Mouse (Mus musculus): Measurements from ENCODE around the gene Cfap100. TPM values are rescaled to one million over a fixed set of nuclear protein-coding genes. Genes with fewer than 3 reads are reported as not detected.
A peak's percentile ranks its signal among the peaks of the same experiment; 100 is the strongest.

Cfap100 gene
- polyA plus RNA-seq, 1 experiment from 2014 or later = 0.59 TPM

DNA sequence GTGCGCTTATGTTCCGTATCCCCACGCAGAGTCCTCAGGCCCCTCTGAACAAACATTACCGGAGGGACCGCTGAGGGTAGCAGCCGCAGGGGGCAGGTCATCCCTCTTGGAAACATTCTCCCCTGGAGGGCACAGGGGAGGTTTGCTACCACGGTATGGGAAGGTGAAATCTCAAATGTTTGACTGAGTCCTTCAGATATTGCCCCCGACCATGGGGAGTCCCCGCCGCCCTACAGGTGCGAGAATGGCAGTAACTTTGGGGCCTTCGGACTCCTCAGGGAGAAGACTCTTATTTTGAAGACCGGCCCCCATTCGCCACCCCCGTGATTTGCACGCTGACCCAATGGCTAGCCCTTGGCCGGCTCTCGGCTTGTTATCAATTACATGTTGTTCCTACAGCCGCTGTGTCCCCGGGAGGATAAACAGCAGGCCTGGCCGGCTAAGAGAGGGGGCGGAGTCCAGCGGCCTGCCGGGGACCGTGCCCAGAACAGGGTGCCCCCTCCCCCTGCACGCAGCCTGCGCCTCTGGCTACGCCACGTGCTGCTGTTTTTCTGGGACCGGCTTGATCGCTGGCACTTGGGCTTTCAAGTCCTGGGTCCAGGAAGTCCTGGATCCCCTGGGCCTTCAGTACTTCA lies 34.7 kb upstream of the Cfap100 start:
- DNase-seq (ENCODE audit: low spot score) = peak; percentile 74
- under 1% methylated on average over 31 of the region's 31 CpGs for WGBS
- peak; percentile 80 for ATAC-seq (replicated peaks; ENCODE audit: insufficient number of reproducible peaks, low FRiP score, low TSS enrichment, low read depth)
- H3K4me1 ChIP-seq (ENCODE audit: control insufficient read depth, insufficient read depth, low read length) = no peaks in the 10 kb centered on the region
- peak overlapping the region; percentile 61 for H3K4me3 ChIP-seq (ENCODE audit: low read depth, low read length)
- H3K27me3 ChIP-seq (ENCODE audit: control insufficient read depth, insufficient read depth, low read length) = peaks cover 2% of the 10 kb centered on the region
- no peaks in the 10 kb centered on the region for H3K36me3 ChIP-seq (replicated peaks; ENCODE audit: control insufficient read depth, insufficient read depth, low read depth, low read length)
- no peak overlapping the region for H3K27ac ChIP-seq (replicated peaks; ENCODE audit: low read depth, low read length)
- H3K9me3 ChIP-seq (replicated peaks; ENCODE audit: control insufficient read depth, low read length) = no peaks in the 10 kb centered on the region
- peak overlapping the region; percentile 100 for H3K4me2 ChIP-seq (ENCODE audit: low read depth, low read length)
- peak overlapping the region; percentile 65 for H3K9ac ChIP-seq (replicated peaks; ENCODE audit: low read length)

DNA sequence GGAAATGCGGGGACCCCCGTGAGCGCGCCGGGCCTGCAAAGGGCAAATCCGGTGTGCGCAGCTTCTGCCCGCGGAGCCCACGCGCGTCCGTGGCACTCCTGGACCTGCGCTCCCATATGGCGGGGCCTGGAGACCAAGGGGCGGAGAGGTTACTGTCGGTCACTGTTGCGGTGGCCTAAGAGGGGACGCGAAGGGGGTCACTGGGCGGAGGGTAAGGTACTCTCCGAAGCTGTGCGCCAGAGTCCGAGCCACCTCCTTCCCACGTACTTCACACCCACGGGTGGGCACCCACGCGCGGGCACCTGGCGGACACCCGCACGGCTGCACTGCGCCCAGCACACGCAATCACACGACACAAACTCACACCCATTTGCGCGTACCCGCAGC lies 34.2 kb upstream of the Cfap100 start:
- H3K4me3 ChIP-seq (ENCODE audit: low read depth, low read length) = peak overlapping the region; percentile 61
- H3K36me3 ChIP-seq (replicated peaks; ENCODE audit: control insufficient read depth, insufficient read depth, low read depth, low read length) = no peaks in the 10 kb centered on the region
- H3K27ac ChIP-seq (replicated peaks; ENCODE audit: low read depth, low read length) = no peak overlapping the region
- ATAC-seq (replicated peaks; ENCODE audit: insufficient number of reproducible peaks, low FRiP score, low TSS enrichment, low read depth) (peak; percentile 31; the same call in 1 of the 2 replicates), DNase-seq (ENCODE audit: low spot score) (no peak)
- H3K27me3 ChIP-seq (ENCODE audit: control insufficient read depth, insufficient read depth, low read length) = peaks cover 2% of the 10 kb centered on the region
- no peaks in the 10 kb centered on the region for H3K4me1 ChIP-seq (ENCODE audit: control insufficient read depth, insufficient read depth, low read length)
- H3K9ac ChIP-seq (replicated peaks; ENCODE audit: low read length) = peak overlapping the region; percentile 65
- 0% methylated on average over 38 of the region's 38 CpGs for WGBS
- H3K4me2 ChIP-seq (ENCODE audit: low read depth, low read length) = peak overlapping the region; percentile 100
- no peaks in the 10 kb centered on the region for H3K9me3 ChIP-seq (replicated peaks; ENCODE audit: control insufficient read depth, low read length)

DNA sequence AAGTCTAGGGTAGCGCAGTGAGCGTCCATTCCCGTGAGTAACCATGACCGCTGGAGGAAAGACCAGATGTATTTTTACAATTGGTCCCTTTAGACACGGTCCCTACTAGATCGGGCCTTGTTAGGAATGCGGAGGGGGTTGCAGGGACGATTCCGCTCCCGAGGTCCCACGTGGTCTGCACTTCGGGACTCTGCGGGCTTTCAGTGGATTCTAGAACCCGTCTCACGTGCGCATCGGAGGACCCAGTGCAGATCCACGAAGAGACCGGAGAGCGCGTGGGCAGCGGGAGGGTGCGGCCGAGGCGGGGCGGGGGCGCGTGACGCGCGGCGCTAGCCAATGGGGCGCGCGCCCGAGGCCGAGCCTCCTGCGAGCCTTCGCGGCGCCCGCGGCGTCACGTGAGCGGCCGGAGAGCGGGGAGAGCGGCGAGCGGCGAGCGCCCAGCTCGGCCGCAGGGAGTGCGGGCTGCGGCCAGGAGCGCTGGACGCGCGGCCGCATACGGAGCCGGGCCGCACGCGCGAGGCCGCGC lies 33.6 kb upstream of the Cfap100 start, which contains the start of gene Klf15:
Klf15 (plus strand) TSS at position 396 of the 526 bp plus-strand sequence.
- H3K9me3 ChIP-seq (replicated peaks; ENCODE audit: control insufficient read depth, low read length) = no peaks in the 10 kb centered on the region
- H3K9ac ChIP-seq (replicated peaks; ENCODE audit: low read length) = peak within 1 kb of the TSS; percentile 65
- peak within 1 kb of the TSS; percentile 61 for H3K4me3 ChIP-seq (ENCODE audit: low read depth, low read length)
- DNase-seq (ENCODE audit: low spot score) (peak; percentile 81), ATAC-seq (replicated peaks; ENCODE audit: insufficient number of reproducible peaks, low FRiP score, low TSS enrichment, low read depth) (peak; percentile 30)
- H3K4me2 ChIP-seq (ENCODE audit: low read depth, low read length) = peak within 1 kb of the TSS; percentile 100
- H3K27me3 ChIP-seq (ENCODE audit: control insufficient read depth, insufficient read depth, low read length) = peaks cover 2% of the 10 kb centered on the region
- no peaks in the 10 kb centered on the region for H3K4me1 ChIP-seq (ENCODE audit: control insufficient read depth, insufficient read depth, low read length)
- no peak within 1 kb of the TSS for H3K27ac ChIP-seq (replicated peaks; ENCODE audit: low read depth, low read length)
- no peaks in the 10 kb centered on the region for H3K36me3 ChIP-seq (replicated peaks; ENCODE audit: control insufficient read depth, insufficient read depth, low read depth, low read length)
- under 1% methylated on average over 70 of the region's 70 CpGs for WGBS

DNA sequence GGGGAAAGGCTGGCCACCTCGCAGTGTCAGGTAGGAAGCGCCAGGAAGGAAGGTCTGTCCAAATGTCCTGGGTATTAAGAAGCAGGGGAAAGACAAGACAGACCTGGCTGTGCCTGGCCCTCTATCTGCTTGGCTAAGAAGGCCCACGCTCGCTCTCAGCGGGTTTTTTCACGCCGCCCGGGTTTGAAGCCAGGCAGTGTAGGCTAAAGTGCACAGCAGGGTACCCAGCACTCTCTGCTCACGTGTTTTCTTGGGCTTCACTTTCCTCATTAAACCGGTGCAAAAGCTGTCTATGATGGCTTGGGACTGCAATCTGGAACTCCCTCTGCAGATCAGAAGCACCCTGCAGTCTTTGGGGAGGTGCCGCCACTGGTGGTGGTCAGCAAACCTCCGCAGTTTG lies 33.2 kb upstream of the Cfap100 start:
- Histone ChIP-seq H3K9me3 (replicated peaks; ENCODE audit: control insufficient read depth, low read length) (no peaks in the 10 kb centered on the region), H3K36me3 (replicated peaks; ENCODE audit: control insufficient read depth, insufficient read depth, low read depth, low read length) (no peaks in the 10 kb centered on the region), H3K9ac (replicated peaks; ENCODE audit: low read length) (no peak overlapping the region), H3K4me1 (ENCODE audit: control insufficient read depth, insufficient read depth, low read length) (no peaks in the 10 kb centered on the region), H3K27ac (replicated peaks; ENCODE audit: low read depth, low read length) (no peak overlapping the region), H3K4me3 (ENCODE audit: low read depth, low read length) (peak overlapping the region; percentile 61), H3K4me2 (ENCODE audit: low read depth, low read length) (peak overlapping the region; percentile 100), H3K27me3 (ENCODE audit: control insufficient read depth, insufficient read depth, low read length) (peaks cover 2% of the 10 kb centered on the region)
- ATAC-seq (replicated peaks; ENCODE audit: insufficient number of reproducible peaks, low FRiP score, low TSS enrichment, low read depth) = no peak
- WGBS = 7% methylated on average over 12 of the region's 12 CpGs
- DNase-seq (ENCODE audit: low spot score) = no peak

DNA sequence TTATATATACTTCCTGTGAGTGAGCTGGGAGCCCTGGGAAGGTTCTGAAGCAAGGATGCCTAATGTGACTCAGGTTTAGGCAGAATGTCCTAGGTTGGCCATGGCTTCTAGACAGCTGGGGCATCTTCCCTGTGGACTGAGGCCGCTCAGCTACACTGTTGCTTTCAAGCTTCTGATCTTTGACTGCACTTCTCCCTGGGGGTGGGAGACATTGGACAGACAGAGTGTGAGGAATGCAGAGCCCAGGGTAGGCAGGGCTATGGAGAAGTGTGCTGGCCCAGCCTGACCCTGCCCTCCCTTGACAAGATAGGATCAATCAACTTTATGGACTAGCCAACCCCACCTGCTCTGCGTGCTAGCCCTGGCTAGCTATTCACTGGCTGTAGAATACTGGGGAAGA lies 32.6 kb upstream of the Cfap100 start:
- H3K9ac ChIP-seq (replicated peaks; ENCODE audit: low read length) = no peak overlapping the region
- whole genome bisulfite sequencing = 65% methylated on average over 2 of the region's 2 CpGs
- no peaks in the 10 kb centered on the region for H3K9me3 ChIP-seq (replicated peaks; ENCODE audit: control insufficient read depth, low read length)
- no peaks in the 10 kb centered on the region for H3K36me3 ChIP-seq (replicated peaks; ENCODE audit: control insufficient read depth, insufficient read depth, low read depth, low read length)
- H3K4me1 ChIP-seq (ENCODE audit: control insufficient read depth, insufficient read depth, low read length) = no peaks in the 10 kb centered on the region
- DNase-seq (ENCODE audit: low spot score) = no peak
- H3K27ac ChIP-seq (replicated peaks; ENCODE audit: low read depth, low read length) = no peak overlapping the region
- H3K27me3 ChIP-seq (ENCODE audit: control insufficient read depth, insufficient read depth, low read length) = peaks cover 2% of the 10 kb centered on the region
- H3K4me3 ChIP-seq (ENCODE audit: low read depth, low read length) = no peak overlapping the region
- no peak for ATAC-seq (replicated peaks; ENCODE audit: insufficient number of reproducible peaks, low FRiP score, low TSS enrichment, low read depth)
- H3K4me2 ChIP-seq (ENCODE audit: low read depth, low read length) = no peak overlapping the region

DNA sequence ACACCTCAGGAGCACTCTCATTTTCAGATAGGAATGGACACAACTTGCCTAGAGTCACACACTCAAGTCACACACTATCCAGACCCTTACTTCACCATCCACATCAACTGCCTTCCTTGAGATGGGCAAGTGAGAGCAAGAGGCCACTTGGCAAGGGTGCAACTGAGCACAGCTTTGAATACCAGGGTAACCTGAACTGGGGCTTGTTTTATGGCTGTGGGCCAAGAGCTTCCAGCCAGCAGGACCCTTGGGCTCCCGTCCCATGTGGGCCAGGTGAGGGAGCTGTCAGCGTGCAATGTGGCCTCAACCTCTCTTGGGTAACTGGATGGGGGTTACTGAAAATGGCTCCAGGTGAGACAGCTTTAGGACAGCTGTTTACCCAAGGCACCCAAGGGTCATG lies 28.8 kb upstream of the Cfap100 start:
- WGBS = 83% methylated on average over 2 of the region's 2 CpGs

DNA sequence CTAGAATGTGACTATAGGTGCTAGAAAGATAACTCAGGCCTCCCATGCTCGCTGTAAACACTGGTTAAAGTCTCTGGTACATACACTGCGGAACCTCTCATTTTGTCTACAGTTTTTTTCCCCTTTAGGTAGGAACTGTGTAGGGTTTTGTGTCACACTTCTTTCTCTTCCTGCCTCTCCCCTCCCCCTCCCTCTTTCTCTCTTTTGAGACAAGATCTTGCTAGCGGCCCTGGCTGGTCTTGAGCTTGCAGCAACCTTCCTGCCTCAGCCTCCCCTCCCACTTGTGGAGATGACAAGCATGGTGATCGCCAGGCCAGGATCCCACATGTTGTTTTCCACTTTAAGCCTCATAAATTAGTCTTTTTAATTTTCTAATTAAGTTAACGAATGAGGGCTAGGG lies 25.2 kb upstream of the Cfap100 start:
- no peak overlapping the region for H3K27ac ChIP-seq (replicated peaks; ENCODE audit: low read depth, low read length)
- no peak overlapping the region for H3K4me3 ChIP-seq (ENCODE audit: low read depth, low read length)
- DNase-seq (ENCODE audit: low spot score) (no peak), ATAC-seq (replicated peaks; ENCODE audit: insufficient number of reproducible peaks, low FRiP score, low TSS enrichment, low read depth) (no peak)
- H3K27me3 ChIP-seq (ENCODE audit: control insufficient read depth, insufficient read depth, low read length) = no peaks in the 10 kb centered on the region
- H3K36me3 ChIP-seq (replicated peaks; ENCODE audit: control insufficient read depth, insufficient read depth, low read depth, low read length) = no peaks in the 10 kb centered on the region
- no peak overlapping the region for H3K9ac ChIP-seq (replicated peaks; ENCODE audit: low read length)
- 85% methylated on average over 5 of the region's 5 CpGs for WGBS
- H3K9me3 ChIP-seq (replicated peaks; ENCODE audit: control insufficient read depth, low read length) = no peaks in the 10 kb centered on the region
- H3K4me2 ChIP-seq (ENCODE audit: low read depth, low read length) = no peak overlapping the region
- H3K4me1 ChIP-seq (ENCODE audit: control insufficient read depth, insufficient read depth, low read length) = no peaks in the 10 kb centered on the region

More for the DNA sequence above, 28.8 kb upstream of the Cfap100 start:
- Histone ChIP-seq H3K36me3 (replicated peaks; ENCODE audit: control insufficient read depth, insufficient read depth, low read depth, low read length) (no peaks in the 10 kb centered on the region), H3K27me3 (ENCODE audit: control insufficient read depth, insufficient read depth, low read length) (peaks cover 2% of the 10 kb centered on the region), H3K9me3 (replicated peaks; ENCODE audit: control insufficient read depth, low read length) (no peaks in the 10 kb centered on the region), H3K4me1 (ENCODE audit: control insufficient read depth, insufficient read depth, low read length) (no peaks in the 10 kb centered on the region), H3K27ac (replicated peaks; ENCODE audit: low read depth, low read length) (no peak overlapping the region), H3K4me2 (ENCODE audit: low read depth, low read length) (no peak overlapping the region), H3K9ac (replicated peaks; ENCODE audit: low read length) (no peak overlapping the region), H3K4me3 (ENCODE audit: low read depth, low read length) (no peak overlapping the region)
- DNase-seq (ENCODE audit: low spot score) = no peak
- no peak for ATAC-seq (replicated peaks; ENCODE audit: insufficient number of reproducible peaks, low FRiP score, low TSS enrichment, low read depth)

DNA sequence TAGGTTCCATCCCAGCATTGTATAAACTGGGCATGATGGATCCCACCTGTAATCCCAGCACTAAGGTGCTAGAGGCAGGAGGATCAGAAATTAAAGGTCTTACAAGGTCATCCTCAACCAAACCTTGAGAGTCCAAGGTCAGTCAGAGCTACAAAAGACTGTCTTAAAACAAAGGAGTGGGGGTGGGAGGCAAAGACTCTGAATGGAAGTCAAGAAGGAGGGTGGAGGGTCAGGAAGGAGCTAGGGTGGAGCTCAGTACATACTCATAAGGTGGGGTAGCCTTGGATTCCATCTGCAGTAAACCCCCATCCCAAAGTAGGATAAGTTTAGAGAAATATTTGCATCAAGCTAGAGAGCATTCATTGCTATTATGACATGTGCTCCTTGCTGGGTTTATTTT lies 24.0 kb upstream of the Cfap100 start:
- no peak overlapping the region for H3K9ac ChIP-seq (replicated peaks; ENCODE audit: low read length)
- H3K4me2 ChIP-seq (ENCODE audit: low read depth, low read length) = no peak overlapping the region
- H3K27ac ChIP-seq (replicated peaks; ENCODE audit: low read depth, low read length) = no peak overlapping the region
- no peaks in the 10 kb centered on the region for H3K27me3 ChIP-seq (ENCODE audit: control insufficient read depth, insufficient read depth, low read length)
- ATAC-seq (replicated peaks; ENCODE audit: insufficient number of reproducible peaks, low FRiP score, low TSS enrichment, low read depth) = no peak
- H3K36me3 ChIP-seq (replicated peaks; ENCODE audit: control insufficient read depth, insufficient read depth, low read depth, low read length) = no peaks in the 10 kb centered on the region
- H3K4me3 ChIP-seq (ENCODE audit: low read depth, low read length) = no peak overlapping the region
- DNase-seq (ENCODE audit: low spot score) = no peak
- no peaks in the 10 kb centered on the region for H3K9me3 ChIP-seq (replicated peaks; ENCODE audit: control insufficient read depth, low read length)
- no peaks in the 10 kb centered on the region for H3K4me1 ChIP-seq (ENCODE audit: control insufficient read depth, insufficient read depth, low read length)

All from embryonic facial prominence, embryonic 11.5 days (tissue).